Mouse (Mus musculus): ENCODE results near the gene 2900026A02Rik.
A peak's percentile ranks its signal among the peaks of the same experiment; 100 is the strongest.

The 2900026A02Rik gene

DNA sequence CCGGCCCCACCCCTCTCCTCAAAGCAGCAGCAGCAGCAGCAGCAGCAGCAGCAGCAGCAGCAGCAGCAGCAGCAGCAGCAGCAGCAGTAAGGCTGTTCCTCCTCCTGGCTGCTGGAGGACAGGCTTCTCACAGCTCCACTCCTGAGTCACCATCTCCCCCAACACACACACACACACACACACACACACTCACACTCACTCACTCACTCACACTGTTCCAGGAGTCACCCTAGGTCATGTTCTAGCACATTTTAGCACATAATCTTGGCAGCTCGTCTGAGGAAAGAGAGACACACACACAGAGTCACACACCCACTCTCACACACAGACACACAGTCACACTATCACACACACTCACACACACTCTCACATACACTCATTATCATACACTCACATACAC lies 74.4 kb downstream of the 2900026A02Rik start:
- no peak for DNase-seq

DNA sequence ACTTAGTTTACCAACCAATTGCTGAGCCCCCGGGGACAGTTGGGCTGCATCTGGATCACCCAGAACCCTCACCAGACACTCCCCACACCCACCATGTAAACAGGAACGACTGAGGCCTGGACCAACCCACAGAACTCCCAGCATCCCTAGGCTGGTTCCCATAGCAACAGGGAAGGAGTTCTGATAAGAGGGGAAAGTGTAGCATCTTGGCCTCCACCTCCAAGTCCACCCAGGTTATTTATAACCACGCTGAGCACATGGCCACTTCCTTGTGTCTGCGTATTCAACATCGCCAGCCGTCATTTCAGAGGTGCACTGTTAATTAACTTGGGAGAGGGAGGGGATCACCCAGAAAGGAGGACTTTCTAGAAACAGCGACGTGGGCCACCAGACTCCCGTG lies 75.9 kb downstream of the 2900026A02Rik start:
- no peak for DNase-seq

DNA sequence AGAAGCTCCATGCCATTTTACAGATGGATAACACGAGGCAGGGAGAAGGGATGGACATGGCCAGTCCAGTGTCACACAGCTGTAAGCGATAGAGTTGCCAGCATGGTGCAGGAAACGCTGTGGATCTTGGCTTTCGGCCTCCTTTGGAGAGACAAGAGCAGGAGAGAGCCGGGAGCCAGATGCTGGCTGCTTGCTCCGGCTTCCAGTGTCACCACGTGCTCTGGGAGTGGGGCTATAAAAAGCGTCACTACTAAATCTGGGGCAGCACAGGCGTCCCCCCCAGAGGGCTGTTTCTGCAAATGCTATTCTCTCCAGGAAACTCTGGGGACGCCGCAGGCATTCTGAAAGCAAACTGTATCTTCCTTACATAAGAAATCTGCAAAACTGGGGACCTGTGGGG lies 78.5 kb downstream of the 2900026A02Rik start:
- no peak for DNase-seq

DNA sequence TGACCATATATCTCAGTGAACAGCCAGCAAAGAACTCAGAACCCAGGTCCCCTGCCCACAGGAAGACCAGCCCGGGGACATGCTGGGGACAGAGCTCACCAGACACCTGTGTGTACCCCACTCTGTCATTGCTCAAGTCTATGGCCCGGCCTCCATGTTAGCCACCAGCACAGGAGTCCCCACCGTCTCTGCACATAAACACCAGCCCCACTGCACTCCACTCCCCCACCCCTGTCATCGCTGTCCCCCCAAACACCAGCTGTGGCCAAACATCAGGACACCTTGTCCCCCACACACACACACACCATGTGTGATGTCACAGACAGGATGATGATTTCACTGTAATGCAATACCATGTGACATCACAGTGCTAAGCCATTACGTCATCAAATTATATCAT lies 79.0 kb downstream of the 2900026A02Rik start:
- no peak for DNase-seq

DNA sequence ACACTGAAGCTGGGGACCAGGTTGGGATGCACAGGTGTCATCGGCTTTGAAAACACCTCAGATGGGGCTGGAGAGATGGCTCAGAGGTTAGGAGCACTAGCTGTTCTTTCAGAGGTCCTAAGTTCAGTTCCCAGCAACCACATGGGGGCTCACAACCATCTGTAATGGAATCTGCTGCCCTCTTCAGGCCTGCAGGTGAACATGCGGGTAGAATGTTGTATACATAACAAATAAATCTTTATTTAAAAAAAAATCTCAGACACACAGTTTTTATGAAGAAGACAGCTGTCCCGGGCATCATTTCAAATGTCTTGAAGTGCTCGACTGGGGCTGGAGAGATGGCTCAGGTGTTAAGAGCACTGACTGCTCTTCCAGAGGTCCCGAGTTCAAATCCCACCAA lies 80.2 kb downstream of the 2900026A02Rik start:
- no peak for DNase-seq

DNA sequence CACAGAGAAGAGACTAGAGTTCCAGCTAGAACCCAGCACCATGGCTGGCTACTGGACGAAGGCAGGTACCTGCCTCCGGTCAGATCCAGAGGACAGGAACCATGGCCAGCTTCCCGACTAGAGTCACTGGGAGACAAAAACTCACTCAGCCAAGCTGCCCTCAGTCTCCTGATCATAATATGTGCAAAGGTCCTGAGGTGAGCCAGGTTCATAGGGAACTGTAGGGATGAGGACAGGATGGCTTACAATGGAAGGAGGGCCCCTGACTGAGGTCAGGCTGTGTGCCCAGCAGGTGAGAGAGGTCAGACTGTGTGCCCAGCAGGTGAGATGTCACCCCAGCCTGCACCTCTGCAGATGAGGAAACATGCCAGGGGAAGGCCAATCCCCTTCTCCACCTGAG lies 81.0 kb downstream of the 2900026A02Rik start:
- no peak for DNase-seq

DNA sequence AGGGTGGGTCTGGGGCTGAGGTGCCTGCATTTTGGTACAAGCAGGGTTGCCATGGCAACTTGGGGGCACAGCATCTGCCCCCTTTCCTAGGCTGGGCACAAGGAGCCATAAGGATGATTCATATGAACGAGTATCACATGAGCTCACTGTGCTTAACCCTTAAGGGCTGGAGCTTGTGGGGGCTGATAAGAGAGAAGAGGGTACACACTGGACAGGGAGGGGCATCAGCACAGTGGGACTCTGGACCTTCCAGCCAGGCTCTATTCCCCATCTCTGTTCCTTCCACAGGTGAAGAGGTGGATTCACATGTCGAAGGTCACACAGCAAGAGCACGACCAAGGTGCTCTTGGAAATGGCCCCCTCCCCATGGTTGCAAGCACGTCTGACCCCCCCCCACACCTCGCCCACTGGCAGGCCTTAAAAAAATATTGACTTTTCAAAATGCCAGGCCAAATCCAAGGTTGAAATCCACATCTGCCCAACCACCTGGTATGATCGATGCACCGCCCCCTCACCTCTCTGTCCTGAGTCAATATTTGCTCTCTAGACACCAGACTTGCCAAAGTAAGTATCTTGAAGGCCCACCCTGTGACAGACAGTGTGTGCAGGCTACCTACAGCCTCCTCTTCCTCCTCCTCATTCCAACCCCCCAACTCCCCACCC lies 81.8 kb downstream of the 2900026A02Rik start:
- no peak for DNase-seq

DNA sequence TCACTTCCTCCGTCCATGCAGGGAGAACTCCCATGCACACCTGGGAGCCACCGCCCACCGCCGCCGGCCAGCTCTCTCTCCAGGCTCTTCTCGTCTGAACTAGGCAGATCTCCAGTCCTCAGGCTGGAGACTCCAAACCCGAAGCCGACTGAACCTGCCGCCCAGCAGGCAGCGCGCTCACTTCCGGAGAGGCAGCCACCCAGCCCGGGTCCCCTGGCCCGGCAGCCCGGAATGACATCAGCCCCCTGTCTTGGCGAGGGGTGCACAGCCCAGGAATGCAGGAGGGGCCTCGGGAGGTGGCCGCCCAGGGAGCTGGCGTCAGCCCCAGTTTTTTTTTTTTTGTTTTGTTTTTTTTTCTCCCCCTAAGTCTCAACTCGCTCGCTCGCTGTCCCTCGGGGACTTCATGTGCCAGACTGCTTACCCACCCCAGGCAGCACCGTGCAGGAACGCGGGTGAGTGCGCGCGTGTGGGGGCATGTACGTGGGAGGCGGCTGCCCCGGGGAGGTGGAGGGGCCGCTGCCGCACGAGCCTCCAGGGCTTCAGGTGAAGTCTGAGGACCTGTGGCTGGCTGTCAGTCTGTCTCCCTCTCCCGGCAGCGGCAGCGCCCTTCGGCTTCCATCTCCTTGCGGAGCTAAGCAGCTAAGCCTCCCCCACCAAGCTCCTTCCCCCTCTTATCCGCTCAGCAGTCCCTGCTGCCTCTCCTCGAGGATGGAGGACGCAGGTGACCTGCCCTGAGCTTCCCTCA lies 82.5 kb downstream of the 2900026A02Rik start:
- peak; percentile 53 for DNase-seq

DNA sequence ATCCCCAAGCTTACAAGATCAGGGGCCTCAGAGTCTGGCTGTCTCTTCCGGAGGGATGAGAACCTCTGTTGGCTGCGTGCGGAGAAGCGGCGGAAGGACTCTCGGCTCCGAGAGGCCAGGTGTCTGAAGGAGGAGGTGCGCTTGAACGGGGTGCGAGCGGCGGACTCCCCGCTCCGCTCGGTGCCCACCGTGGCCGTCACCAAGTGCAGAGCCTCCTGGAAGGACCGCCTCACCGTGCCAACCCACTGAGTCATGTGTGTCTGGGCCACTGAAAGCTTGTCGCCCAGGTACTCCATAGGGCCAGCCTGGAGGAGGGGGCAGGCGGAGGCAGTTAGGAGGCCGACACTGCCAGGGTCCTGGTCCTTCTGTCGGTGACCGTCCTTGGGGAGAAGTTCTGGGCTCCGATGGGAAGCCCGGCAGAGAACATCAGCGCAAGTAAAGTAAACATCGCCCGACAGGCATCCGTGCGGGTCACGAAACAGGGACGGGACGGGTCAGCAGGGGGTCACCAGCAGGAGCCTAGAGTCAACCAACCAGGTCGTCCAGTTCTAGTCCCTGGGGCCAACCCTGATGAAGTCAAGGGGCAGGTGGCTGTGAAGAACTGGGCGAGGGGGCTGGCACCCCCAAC lies 83.2 kb downstream of the 2900026A02Rik start:
- peak; percentile 39 for DNase-seq

DNA sequence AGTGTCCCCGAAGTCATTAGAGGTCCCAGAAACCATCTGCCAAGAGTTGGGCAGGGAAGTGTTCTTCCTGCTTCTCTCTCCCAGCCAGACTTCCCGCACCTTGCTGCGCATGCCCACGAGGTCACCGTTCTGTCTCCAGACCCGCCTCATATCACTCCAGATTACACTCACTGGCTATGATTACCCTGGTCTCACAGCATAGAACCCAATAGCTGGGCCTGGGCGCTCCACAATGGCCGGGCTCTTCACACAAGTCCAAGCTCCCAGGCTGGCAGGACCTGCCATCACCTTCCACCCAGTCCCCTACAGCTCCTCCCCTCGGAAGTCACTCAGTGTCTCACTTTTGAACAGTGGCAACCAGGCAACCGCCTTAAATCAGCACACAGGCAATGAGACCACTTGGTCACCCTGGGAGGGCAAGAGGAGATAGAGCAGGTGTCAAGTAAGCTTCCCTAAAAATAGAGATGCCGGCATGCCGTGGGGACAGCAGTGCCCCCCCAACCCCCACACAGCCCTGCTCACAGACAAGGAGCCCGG lies 84.0 kb downstream of the 2900026A02Rik start:
- no peak for DNase-seq

DNA sequence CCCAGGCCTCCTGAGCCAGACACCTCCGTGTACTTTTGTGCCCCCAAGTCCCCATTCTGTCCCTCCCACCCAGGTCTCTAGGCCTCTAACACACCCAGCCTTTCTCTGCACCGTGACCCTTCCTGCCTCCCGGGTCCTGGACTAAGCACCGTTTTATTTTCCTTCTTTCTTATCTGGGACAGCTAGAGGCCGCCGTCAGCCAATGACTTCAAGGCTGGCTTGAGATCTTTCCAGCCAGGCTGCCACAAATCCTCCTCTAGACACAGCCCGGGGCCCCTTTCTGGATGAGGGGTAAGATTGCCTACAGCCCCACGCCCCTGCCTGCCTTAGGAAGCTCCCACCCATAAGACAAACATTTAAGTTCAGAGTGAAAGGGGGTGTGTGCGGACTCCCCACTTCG lies 85.5 kb downstream of the 2900026A02Rik start:
- no peak for DNase-seq

DNA sequence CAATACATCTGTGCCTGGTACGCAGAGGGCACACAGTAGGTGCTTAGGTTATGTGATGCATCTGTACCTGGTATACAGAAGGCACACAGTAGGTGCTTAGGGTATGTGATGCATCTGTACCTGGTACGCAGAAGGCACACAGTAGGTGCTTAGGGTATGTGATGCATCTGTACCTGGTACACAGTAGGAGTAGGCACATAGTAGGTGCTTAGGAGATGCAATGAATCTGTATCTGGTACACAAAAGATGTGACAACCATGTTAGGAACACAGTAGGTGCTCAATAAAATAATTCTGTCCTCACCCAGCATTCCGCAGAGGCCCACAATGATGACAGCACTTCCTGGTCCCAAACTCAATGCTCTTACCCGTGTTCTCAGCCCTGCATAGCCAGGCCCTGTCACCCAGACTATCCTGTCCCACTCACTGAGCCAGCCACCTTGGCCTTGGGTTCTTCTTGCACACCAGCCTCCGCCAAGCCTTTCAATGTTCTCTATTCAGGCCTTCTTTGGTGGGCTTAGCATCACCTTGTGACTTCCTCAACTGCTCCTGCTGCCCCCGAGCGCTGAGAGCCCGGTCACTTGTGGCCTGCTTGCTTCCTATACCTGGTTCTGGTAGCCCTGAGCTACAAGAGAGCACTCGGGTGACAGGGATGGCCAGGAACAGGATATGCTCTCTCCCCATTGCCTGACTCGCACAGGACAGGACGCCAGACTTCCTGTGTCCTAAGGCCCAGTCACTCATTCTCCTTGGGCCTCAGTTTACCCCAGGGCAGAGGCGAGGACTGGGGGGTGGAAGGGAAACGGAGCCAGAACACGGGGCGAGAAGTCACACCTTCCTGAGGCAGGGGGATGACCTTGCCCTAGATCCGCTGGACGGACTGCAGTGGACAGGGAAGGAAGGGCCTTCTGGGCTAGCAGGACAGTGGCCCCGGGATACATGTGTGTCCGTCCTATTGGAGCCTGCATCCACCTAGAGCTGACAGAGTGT lies 87.0 kb downstream of the 2900026A02Rik start:
- no peak for DNase-seq

DNA sequence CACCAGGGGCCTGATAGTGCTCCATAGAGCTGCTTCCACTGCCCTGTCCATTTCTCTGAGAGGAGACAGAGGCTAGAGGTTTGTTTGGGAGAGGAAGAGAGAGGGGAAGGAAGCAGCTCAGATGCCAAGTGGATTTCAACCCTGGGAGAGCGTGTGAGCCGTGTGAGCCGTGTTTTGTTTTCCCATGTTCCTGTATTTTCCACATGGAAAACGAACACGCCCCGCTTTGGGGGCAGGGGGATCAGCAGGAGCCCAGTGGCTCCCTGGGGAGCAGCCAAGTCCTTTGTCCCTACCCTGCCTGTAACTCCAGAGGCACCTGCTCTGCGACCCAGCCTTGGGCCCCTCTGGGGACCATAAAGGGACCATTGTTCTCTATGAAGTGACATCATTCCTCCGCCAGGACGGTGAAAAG lies 88.0 kb downstream of the 2900026A02Rik start:
- no peak for DNase-seq

DNA sequence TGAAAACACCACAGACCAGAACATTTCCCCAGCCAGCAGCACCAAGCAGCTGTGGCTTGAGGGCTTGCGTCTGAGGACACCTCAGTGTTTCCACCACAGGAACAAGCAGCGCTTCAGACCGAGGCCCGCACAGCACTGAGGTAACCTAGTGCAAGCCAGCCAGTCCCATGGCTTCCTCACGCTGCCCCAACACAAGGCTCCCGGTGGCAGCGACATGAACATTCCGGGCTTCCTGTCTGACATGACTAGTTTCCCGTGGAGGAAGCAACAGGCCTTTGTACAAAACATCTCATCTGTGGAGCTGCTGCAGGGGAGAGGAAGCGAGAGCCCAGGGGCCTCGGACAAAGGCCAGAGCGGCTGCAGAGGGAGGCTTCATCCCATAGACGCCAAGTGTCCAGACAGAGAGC lies 88.4 kb downstream of the 2900026A02Rik start:
- no peak for DNase-seq

DNA sequence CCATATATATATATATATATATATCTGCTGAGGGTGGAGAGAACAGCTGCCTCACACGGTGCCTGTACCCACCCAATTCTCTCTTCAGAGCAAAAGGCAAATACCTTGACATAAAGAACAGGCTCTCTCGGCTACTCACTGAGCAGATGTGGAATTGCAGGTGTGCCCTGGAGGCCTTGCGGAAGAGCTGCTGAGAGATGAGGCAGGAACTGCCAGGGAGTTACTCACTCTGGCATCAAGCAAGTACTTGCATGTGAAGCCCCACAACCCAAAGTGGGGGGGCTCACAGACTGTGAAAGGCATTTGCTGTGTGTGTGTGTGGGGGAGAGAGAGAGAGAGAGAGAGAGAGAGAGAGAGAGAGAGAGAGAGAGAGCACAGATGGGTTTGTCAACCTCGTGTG lies 92.6 kb downstream of the 2900026A02Rik start:
- no peak for DNase-seq

DNA sequence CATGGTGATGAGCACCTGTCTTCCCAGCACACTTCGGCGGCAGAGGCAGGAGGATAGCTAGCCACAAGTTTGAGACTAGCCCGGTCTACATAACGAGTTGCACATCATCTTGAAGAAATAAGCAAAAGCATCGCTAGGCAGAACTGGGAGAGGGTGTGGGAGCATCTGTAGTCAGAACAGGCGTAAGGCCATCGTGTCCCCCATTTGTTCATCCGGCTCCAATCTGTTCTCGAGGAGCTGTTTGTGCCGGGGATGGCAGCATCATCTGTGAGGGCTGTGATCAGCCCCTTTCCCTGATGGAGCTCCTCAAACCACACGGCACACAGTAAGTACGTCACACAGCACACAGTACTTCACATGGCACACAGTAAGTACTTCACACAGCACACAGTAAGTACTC lies 94.6 kb downstream of the 2900026A02Rik start:
- no peak for DNase-seq

DNA sequence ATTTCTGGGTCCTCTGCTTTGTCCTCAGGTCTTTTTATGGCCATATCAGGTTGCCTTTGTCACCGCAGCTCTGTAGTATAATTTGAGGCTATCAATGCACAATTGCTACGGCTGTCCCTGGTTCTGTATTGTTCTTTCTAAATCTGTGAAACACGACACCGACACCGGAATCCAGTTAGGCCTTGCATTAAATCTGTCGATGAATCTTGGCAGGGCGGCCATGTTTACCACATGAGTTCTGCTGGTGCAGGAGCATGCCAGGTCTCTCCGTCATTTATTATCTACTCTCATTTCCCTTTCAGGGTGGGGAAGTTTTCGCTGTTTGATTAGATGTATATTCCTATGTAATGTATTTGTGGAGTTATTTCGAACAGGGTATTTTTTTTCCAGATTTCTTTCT lies 97.3 kb downstream of the 2900026A02Rik start:
- no peak for DNase-seq

DNA sequence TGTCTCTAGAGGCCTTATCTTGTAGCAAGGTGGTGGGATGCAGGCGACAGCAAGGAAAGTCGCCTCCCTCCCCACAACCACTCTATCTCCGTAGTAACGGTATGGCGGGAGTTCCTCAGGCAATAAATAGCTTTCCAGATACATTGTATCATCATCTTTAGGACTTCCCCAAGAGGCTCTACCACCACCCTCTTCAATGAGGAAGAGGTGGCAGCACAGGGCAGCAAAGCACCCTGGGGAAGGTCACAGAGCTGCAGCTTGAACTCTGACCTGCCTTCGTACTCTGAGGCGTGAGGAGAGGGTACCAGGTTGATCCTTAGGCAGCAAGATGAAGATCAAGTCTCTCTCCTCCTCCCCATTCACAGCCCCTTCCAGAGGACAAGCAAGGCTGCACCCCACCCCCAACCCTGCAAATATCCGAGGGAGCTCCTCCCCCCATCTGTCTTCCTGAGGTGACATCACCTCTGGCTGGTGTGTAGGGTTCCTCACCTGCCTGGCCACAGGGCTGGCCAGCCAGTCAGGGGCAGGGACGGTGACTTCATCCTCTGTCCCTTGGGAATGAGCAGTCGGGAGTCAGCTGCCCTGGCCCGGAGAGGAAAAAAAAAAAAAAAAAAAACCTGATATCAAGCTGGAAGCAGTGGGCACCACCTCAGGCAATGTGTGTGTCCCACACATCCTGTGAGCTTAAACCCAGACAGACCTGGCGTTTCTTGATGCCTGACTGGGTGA lies 98.5 kb downstream of the 2900026A02Rik start:
- DNase-seq = no peak

DNA sequence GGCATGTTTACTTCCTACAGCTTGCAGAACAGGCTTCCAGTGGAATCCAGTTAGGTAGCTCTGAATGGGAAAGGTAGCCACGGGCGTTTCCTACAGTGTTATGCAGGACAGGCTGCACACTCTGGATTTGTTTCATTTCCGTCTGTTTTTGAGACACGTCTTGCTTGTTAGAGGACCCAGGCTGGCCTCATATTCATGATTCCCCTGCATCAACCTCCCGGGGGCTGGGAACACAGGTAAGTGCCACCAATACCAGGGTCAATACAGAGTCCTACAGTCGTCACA lies 99.5 kb downstream of the 2900026A02Rik start:
- DNase-seq = no peak

DNA sequence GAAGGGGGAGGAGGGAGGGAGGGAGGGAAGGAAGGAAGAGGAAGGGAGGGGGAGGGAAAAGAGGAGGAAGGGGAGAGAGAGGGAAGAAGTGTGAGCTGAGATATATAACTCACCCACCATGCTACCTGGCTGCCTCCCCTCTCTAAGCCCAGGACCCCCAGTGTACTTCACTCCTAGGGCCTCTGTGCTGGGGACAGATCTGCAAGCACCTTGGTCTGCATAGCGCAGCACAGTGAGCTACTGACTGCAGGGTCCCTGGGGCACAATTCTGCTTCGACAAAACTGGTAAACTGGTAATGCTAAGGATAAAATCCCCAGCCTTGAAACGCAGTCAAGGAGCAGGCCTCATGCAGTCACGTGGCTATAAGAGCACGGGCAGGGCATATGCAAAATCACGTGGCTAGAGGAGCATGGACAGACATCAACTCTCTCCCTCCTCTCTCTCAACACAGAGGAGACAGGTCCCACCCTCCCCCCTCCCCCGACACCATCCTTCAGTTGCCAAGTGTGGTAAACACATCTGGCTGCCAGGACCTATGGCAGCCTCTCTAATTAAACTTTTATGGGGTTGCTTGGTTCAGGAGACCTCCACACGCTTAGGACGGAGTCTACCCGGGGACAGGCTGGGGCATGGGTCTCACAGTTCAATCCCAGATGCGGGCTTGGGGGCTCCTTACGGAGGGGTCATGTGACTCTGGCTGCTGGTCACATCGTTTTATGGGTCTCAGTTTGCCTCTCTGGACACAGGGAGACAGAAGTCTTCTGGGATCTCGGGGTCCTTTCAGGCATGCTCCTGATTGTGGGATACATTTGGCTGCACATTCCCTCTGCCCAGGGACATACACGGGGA lies 100.1 kb downstream of the 2900026A02Rik start:
- DNase-seq = no peak

DNA sequence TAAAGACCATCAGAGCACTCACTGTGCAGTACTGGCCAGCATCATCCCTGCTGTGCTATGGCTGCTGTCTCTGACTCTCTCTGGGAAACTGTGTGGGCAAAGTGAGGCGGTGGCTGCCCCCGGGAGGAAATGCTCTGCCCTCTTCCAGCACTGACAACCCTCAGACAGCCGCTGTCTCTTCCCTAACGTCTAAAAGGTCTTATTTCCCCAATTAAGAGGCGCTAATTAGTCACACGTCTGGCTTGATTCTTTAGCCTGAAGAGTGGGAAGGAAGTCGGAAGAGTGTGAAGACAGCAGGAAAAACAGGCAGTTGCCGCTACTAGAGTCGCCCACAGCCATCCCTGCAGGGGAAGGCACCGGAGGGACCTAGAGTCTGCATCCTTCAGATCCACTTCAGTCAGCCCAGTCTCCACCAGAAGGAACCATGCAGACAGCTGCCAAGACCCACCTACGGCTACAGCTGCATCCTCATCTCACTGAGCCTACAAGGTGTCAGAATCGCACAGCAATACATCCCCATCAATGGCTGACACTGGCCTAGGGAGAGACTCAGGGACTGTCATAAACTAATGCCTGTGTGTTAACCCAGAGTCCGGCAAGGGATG lies 101.1 kb downstream of the 2900026A02Rik start:
- DNase-seq = no peak
